In genomic region chr1:74160036-74160435, GRCm38 (mm10) we compare ENCODE assay signal across 22 mouse cellular contexts. TPM values are rescaled to one million over a fixed set of nuclear protein-coding genes. Genes with fewer than 3 reads are reported as not detected.
"Had no signal": no experiment of that assay in that cellular context is flagged by ENCODE, and none has a peak within 500 bp of the region (broad histone marks: within the 10 kb centered on the region; RNA-seq: fewer than 3 reads in every experiment).

No protein-coding gene starts in this region.

- H3K27me3 ChIP-seq: neural tube, embryonic 15.5 days; stomach, embryonic 15.5 days had no signal

- DNase-seq: retina, postnatal 1 day; right cerebral cortex, adult 18-20 months; right cerebral cortex, postnatal 14 days; right cerebral cortex, postnatal 25 days; right cerebral cortex, postnatal 4 days; spleen, adult 18-20 months; thymus, adult 18-20 months; thymus, adult 2 months; thymus, postnatal 14 days; thymus, postnatal 25 days; thymus, postnatal 36 days; thymus, postnatal 4 days had no signal

- H3K4me2 ChIP-seq: neural tube, embryonic 15.5 days; stomach, embryonic 15.5 days had no signal

- H3K27ac ChIP-seq: neural tube, embryonic 15.5 days; stomach, embryonic 15.5 days; stomach, postnatal 0 days had no signal

- H3K36me3 ChIP-seq: neural tube, embryonic 15.5 days; stomach, embryonic 15.5 days had no signal

- H3K9ac ChIP-seq: neural tube, embryonic 15.5 days; stomach, embryonic 15.5 days had no signal

- H3K4me3 ChIP-seq: neural tube, embryonic 15.5 days; stomach, embryonic 15.5 days had no signal

- H3K9me3 ChIP-seq: neural tube, embryonic 15.5 days; stomach, embryonic 15.5 days had no signal

- H3K4me1 ChIP-seq: neural tube, embryonic 15.5 days; stomach, embryonic 15.5 days had no signal

RNA-seq across cellular contexts. Expression of gene Cxcr2, which starts 6.2 kb away (rescaled TPM):
- polyA plus RNA-seq: testis, adult 2 months had no signal

RNA-seq across cellular contexts. Expression of gene Cxcr1, which starts 34.4 kb away (rescaled TPM):
- polyA plus RNA-seq: neural tube, embryonic 14.5 days; neural tube, embryonic 15.5 days; small intestine, adult 2 months; stomach, embryonic 14.5 days; stomach, embryonic 15.5 days; stomach, embryonic 16.5 days; testis, adult 2 months; thymus, adult 2 months; thymus, postnatal 0 days; urinary bladder, adult 2 months had no signal

RNA-seq across cellular contexts. Expression of gene Rufy4, which starts 34.7 kb away (rescaled TPM):
- polyA plus RNA-seq: small intestine, adult 2 months had no signal
